Mouse (Mus musculus) adrenal gland, postnatal 25 days (tissue): ENCODE data around the gene Plppr1. TPM values are rescaled to one million over a fixed set of nuclear protein-coding genes. Genes with fewer than 3 reads are reported as not detected.

Experiments
- DNase-seq: peaks from one replicate; pipeline ENCODE4 v3.0.0; 2021; ENCODE audit warnings: mixed read lengths
- total RNA-seq: library from RNA; stranded (reverse); gene quantifications from 2 replicates; pipeline ENCODE4 v1.2.3, GENCODE M21; 2021

Gene Plppr1
- total RNA-seq, 1 experiment from 2014 or later = 0.15 TPM

DNA sequence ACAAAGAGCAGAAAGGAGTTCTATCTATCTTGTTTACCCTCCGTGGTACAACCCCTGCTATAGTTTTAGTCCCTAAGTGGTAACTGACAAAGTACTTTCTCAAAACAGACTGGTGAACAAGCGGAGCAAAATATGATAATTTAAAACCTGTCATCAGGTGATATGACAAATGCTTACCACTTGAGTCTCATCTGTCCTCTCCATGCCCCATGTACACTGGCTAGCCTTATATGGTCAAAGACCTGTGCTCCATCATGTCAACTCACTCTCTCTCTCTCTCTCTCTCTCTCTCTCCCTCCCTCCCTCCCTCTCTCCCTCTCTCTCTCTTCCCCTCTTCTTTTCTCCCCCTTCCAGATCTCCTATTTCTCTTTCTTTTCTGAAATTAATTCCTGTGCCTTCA, 59.8 kb downstream of the Plppr1 start:
- no peak for DNase-seq

DNA sequence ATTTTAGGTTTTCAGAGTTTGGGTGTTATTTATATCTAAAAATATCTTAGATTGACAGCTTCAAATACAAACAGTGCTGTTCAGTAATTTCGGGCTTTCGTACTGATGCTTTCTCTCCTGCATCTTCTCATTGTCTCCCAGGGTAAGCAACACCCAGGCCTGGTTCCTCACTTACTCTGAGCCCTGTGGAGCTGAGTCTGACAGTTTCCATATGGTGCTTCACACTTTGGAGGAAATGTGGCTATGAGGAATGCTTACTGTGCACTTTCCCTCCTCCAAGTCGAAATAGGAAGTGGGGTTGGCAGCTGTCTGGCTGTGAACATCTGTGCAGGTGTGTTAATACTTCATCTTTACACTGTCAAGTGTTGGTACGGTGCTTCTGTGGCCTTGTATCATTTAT, 85.7 kb downstream of the Plppr1 start:
- no peak for DNase-seq

DNA sequence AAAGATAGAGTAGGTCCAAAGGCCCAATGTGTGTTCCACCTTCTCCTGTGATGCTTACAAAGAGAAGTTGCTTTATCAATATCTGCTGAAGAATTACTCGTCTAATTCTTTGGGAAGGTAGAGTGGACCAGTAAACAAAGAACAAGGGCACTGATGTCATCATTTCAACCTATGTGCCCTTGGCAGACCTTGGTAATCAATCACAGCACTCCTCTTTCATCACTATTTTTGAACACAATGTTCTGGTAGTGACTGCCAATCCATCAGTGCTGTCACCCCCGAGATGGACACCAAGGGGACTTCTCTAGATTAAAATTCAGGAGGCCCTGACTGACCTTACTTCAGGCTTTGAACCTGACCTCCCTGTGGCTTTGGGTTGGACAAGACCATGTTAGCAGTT, 89.7 kb downstream of the Plppr1 start:
- DNase-seq = no peak

DNA sequence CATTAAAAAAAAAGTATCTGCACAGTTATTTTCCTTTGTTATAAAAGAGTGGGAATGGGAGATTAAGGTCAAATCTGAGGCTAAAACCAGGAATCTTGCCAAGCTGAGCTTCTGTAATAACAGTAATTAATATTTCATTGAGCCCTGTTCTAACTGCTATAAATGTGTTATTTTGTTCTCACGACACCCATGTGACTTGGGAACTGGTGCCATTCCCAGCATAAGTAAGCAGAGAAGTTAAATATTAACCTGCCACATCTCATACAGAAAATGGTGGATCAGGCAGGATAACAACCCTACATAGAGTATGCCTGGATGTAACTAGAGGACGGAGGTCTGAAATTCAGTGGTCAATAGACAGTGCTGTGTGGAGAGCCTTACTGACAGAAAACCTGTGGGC, 90.2 kb downstream of the Plppr1 start:
- DNase-seq = no peak

DNA sequence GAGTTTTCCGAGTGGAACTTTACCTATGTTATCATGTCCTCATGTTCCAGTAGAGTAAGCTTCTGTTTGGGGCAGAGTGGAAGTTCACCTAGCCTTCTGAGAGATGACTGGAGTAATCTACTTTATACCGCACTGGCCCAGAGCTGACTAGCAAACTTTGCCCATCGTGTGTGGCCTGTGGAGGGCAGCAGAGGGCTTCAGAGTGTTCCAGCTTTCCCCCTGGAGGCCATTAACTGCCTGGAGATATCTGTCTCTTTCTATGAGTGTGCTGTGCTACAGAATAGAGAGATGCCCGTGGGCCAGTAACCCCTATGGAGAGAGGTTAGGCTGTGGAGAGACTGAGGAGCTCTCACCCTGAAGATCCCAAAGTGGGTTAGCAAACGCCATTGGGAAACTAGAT, 94.8 kb downstream of the Plppr1 start:
- peak; percentile 59 for DNase-seq

DNA sequence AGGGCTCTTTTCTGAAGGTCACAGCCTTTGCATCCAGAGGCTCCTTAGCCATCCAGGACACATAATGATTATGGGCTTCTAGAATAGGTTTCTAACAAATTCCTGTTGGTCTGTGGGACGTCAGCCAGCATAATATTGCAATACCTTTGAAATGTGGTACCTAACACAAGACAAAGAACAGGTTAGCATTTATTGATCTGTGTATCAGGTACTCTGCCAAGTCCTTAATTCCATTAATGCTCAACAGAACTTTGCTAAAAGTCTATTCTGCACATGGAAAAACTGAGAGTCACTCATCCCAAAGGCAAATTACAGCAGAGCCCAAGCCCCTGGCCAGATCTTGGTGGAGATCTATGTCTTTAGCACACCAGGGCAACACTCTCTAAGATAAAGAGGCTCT, 97.7 kb downstream of the Plppr1 start:
- no peak for DNase-seq

DNA sequence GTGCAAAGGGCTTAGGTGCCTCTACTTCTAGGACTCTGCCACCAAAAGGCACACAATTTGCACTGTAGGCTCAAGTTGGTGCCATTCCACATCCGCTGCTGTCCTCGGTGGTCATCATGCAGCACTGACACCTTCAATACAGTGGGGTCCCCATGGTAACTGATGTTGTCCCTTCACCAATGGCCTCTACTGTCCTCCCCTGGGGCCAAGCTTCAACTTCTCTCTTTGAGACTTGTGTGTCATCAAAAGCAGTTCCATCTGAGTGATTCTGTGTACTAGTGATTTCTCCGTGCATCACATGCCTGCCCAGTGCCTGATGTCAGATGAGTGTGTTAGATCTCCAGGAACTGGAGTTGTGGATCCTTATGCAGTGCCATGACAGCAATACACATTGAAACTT, 104.2 kb downstream of the Plppr1 start:
- no peak for DNase-seq

DNA sequence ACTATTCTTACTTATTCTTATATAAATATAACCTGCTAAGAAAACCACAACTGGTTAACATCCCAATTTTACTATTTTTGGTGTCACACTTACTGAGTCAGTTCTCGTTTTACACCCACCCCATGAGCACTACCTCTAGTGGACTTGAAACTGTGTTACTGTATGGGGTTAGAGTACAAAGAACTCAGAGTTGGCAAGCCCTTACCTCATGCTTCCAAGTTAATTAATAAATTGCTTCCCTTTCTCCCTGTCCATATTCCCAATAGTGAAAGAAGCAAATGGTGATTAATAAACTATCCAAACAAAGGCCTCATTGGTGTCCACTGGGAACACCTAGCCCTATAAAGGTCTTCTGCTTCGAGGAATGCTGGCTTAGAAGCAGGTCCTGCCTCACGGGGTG, 107.3 kb downstream of the Plppr1 start:
- DNase-seq = no peak

DNA sequence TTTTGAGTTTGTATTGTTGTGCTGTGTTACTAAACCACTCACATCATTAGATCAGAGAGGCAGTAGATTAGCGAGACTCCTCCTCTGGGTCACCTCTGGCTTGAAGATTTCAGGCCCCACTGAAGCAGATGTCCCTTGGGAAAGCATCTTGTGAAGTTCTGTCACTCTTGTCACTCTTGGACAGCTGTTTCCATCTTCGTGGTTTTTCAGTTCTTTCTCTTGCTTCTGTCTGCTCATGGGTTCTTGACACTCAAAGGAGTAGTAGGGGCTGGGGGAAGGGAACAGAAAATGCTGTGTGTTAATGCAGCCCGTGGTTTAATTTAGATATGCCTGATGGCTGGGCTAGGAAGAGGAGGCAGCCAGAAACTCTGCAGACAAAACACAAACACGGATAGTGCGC, 108.0 kb downstream of the Plppr1 start:
- no peak for DNase-seq

DNA sequence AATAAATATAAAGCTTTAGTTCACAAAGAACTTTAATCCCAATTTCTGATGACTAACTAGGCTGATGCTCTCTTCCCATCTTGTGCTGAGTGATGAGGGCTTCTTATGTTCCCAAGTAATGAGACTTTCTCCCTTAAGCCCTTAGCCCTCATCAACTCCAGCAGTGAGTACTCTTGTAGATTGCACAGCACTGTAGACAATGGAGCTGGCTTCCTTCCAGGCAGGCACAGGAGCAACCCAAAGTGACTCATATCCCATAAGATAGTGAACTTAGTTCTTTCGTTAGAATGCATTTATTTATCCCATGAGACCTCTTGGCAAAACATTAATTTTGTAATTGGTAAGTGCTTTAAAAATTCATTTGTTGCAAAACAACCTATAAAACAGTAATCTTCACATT, 110.4 kb downstream of the Plppr1 start:
- DNase-seq = peak; percentile 4

DNA sequence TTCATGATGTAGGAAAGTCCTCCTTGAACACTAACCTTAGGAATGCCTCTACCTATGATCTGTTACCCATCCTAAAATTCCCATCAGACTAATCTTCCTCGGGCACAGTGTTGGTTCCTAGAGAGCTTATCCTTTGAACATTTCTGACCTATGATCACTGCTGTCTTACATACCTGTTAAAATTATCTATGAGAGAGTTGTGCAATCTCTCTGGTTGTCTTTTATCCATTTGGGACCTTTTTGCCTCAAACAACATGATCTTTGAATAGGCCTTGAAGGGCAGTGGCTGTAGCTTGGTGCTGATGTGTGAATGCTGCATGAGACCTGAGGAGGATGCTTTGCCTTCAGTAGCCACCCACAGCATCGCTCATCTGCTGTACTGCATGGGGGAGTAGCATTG, 119.0 kb downstream of the Plppr1 start:
- DNase-seq = no peak

DNA sequence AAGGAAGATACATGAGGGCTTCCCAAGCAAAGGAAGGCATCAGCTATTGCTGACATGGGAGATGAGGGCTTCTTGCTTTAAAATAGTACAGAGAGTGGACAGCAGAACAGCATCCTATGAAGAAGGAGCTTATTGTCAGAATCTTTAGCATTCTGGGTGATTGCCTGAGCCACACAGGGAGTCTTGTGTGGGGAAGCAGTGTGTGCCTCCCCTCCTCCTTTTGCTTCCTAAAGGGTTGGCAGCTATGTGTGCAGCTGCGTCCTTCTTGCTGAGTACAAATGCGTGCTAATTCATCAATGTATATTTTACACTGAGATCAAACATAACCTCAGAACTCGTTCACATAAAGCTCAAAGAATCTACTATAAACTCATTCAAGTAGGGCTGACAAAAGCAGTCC, 119.8 kb downstream of the Plppr1 start:
- DNase-seq = no peak

DNA sequence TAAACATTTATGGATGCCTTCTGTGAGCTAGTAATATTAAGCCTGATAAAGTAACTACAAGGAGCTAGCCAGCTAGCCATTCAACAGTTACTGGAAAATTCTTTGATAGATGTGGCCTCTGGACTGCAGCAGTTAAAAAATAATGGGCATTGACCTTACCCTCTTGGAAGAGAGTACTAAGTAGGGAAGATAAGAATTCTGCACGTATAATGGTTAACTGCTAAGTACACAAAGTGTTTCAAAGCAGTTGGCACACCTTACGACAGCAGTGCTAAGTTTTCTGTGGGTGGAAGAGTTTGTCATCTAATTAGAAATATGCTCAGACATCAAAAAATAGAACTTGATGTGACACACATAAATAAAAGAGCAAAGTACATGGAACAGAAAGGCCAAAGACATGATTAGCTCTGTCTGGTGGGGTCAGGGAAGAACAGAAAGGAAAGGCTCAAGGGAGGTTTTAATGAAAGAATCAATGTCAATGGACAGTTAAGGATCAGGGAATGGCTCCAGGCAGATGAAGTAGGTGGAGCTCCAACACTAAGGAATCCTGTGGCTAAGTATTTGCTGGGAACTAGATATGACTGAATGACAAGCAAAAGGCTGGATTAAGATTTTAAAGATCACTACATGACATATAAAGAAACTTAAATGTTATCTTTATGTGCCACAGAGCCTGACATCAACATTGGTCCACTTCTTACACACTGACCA, 120.6 kb downstream of the Plppr1 start:
- no peak for DNase-seq

DNA sequence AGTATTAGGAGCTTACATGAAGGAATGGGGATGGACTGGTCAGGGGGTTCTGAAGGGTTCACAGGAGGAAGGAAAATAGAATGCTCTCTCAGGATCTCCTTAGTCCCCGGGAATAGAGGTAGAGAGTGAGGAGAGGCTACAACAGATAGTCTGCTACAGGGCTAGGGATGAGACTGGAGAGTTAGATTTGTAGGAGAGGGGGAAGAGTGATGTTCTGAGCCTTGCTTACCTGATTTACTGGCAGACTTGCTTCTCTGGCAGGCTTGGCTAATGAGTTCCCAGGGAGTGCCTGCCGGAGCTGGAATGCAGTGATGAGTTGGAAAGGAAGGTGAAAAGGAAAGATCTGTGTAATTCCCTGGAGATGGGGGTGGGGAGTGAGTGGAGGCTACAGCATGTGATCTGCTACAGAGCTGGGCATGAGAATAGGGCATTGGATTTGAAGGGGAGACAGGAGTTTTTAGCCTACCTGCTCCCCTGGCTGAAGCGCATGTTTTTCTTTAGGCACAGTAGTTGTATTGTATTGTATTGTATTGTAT, 131.0 kb downstream of the Plppr1 start:
- no peak for DNase-seq

DNA sequence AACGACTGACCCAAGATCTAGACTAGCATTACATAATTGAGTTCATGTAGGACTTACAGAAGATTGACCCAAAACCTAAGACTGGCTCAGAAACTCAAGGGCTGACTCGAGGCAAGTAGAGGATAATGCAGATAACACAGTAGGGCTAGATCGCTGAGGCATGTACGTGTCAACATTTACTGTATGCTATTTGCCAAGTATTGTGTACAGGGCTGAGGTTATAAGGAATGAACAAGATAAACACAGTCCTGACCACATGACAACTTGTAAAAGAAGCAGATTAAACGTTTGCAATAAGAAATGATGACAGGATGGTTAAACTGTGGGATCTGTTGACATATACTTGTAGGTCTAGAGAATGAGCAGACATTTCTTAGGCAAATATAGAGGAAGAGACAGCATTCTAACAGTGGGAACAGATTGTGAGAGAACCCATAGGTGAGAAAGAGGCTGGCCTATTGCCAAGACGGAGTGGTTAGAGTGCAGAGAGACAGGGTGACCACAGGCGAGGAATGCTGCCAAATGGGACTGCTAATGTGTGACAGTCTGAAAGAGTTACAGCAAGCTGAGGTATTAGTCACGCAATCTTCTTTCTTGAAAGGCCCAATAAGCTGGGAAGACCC, 138.2 kb downstream of the Plppr1 start:
- DNase-seq = no peak

DNA sequence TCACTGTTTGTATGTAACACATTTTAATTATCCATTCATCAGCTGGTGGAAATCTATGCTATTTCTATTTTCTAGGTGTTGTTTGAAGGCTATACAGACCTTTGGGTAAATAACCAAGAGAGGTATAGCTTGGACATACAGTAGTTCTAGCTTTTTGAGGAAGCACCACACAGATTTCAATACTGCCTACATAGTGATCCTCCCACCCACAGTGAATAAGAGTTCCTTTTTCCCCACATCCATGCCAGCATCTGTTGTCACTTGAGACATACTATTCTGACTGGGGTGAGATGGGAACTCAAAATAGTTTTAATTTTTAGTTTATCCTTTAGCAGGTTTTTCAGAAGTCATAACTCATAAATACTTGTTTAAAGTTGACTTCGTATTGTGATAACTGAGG, 151.4 kb downstream of the Plppr1 start:
- no peak for DNase-seq

DNA sequence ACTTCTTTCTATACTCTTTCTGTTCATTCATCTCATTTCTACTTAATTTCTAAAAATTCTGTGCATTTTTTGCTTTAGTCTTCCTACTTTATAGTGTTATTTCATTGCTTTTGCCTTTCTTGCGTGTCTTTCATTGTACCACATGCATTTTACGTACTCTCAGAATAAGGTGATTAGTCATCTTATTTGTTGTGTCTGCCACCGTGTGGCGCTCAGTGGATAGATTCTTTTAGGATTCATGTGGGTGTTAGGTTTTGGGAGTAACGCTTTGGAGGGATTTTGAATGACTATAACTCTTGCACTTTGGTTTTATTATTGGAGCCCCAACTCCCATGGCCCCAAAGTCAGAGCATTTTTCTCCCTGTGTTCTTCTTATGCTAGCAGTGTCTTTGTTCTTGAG, 152.5 kb downstream of the Plppr1 start:
- no peak for DNase-seq

DNA sequence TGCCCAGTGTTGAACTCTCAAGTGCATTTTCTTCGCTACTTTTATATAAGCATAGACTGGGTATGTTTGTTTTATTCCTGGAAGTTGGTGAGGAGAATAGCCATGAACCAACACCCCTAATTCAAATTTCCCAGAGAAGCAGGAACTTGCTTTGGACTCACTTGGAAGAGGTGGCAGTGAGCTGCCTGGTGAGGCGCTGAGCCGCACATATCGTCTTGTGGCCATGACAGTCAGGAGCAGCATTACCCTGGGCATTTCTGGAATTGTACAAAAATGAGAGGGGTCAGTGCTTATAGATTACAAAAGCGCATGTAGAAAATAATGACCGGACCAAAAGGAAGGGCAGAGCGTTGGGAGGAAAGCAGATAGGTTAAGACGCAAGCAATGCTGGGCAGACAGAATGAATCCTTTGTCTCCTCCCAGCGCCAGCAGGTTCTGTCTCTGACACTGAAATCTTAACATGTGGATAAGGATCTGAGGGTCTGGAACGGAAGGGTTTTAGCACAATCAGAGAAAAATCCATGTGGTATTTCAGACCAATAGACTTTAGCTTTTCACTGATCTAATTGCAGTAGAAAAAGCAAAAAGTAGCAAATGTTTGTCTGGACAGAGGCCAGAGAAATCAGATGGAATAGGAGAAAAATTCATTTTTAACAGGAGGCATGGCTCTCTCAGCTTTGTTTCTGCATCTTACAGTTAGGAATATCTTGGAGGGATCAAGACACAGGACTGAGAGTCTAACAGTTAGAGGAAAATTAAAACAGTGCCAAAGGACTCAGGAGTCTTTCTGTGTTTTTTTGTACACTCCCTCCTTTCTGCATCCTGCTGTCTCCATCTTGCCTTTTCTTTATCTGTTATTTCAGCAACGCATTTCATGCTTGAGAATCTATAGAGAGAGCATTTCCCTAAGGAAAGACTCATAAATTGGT, 153.8 kb downstream of the Plppr1 start:
- DNase-seq = no peak

DNA sequence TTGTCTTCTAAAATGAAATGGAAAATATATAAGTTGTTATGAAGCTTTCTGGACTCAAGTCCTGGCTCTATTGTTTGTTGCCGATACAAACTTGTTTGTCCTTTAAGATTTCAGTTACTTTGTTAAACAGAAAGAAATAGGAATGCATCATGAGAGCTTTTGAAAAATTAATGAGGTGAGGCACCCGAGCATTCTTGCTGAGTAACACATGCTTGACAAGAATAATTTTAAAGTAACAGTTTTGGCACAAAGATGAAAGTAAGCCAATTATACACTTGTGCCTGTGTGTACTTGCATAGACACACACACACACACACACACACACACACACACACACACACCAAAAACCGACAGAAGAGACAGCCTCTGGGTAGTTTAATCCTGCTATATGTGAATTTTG, 155.3 kb downstream of the Plppr1 start:
- no peak for DNase-seq

DNA sequence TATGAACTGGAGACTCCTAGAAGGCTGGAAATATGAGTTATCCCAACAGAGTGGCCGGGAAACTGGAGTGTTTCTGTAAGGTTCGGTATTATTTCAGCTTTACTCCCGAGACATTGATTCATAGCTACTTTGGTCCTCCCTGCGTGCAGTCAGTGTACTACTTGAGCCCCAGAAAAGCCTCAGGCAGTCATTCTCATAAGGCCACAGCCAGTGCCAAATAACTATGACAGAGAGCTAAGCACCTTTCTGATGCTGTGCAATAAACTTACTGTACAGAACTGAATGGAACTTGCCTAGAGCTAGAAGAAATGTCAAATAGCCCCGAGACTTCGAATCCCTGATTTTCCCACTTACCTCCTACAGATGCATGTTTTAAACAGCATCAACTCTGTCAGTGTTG, 164.4 kb downstream of the Plppr1 start:
- DNase-seq = no peak

DNA sequence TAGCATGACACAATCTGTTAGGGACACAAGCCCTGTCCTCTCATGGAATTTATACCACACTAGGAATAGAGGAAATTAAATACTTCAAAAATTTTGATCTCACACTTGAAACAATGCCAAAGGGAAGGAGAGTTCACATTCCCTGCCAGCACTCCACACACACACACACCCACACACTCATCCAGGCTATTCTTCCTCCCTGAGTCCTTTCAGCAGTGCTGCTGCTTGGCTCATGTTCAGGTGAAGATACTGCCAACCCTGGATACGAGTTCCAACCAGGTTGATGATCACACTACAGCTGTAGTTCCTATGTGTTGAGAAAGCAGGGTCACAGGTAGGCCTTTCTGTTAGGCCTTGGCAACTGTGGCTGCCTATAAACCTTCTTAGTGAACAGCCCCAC, 165.9 kb downstream of the Plppr1 start:
- DNase-seq = no peak

DNA sequence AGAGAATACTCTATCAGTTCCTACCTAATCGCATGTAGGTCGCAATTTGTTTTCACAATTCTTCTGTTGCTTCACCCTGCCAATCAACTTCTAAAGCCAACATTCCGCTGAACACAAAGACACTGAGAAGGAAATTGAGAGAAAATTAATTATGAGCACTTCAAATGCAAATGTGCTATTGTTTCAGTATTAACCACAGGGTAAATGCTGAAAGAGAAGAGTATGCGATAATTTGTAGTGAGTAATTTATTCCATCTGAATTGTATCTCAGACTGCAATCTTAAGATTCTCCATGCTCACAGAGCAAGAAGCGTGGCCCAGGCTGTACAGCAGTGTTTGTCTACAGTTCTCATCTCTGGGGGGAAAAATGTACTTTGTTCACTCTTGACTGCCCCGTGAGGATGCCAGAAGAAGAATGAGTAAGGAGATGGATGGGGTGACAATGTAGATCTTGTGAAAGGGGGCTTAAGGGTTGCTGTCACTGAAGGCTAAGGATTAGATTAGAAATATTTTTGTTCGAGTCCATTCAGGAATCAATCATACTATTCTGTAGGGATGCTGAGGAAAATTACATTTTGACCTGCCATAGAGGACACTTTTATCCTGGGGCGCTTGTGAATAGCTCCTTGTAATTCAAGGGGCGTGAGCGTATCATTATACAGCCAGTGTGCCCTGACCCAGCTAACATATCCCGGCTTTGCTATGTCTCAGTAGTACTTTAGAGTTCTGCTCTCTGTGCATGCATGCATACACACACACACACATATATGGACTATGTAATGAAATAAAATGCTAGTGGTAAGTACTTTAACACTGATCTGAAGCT, 173.3 kb downstream of the Plppr1 start:
- DNase-seq = no peak
